Mouse (Mus musculus) liver, embryonic 14.5 days (tissue): ENCODE data around the gene Prkn. TPM values are rescaled to one million over a fixed set of nuclear protein-coding genes. Genes with fewer than 3 reads are reported as not detected.

Experiments
- ATAC-seq: fragments of 200-750 bp; cut with Nextera tagmentation; 2 replicates; pipeline ENCODE4 v1.8.0; 2017; ENCODE audit warnings: moderate number of reproducible peaks, mild to moderate bottlenecking, moderate library complexity; ENCODE audit not compliant: insufficient read depth
- DNase-seq, 3 experiments: peaks; one replicate each; pipeline ENCODE4 v3.0.0-alpha.2; 2012 to 2013; ENCODE audit warnings: low read depth in 3 of 3, low spot score in 3 of 3
- H3K27ac ChIP-seq: fragments of 300-500 bp; sonication (generic); 2 replicates; pipeline ENCODE4 v1.5.1; 2014; ENCODE audit warnings: moderate library complexity, mild to moderate bottlenecking, control low read depth, inconsistent platforms
- H3K27me3 ChIP-seq: fragments of 300-500 bp; sonication (generic); 2 replicates; pipeline ENCODE4 v1.6.1; 2014; ENCODE audit warnings: mild to moderate bottlenecking, low read length, moderate library complexity; ENCODE audit not compliant: control insufficient read depth, insufficient read depth
- H3K36me3 ChIP-seq: fragments of 300-500 bp; sonication (generic); replicated peaks from 2 replicates; pipeline ENCODE4 v1.6.1; 2014; ENCODE audit warnings: low read depth; ENCODE audit not compliant: control insufficient read depth, insufficient read depth
- H3K4me1 ChIP-seq, 2 experiments: fragments of 200-500 bp in 1 of 2; fragments of 300-500 bp in 1 of 2; sonication (generic) in 1 of 2; replicated peaks; 2 replicates each; pipeline ENCODE4 v1.6.1; 2012 to 2014; ENCODE audit warnings: antibody characterized with exemption in 1 of 2, inconsistent platforms in 1 of 2, low read length in 1 of 2; ENCODE audit not compliant: control insufficient read depth in 2 of 2, insufficient read depth in 2 of 2
- H3K4me2 ChIP-seq: fragments of 300-500 bp; sonication (generic); 2 replicates; pipeline ENCODE4 v1.6.1; 2014; ENCODE audit warnings: low read depth, mild to moderate bottlenecking, control low read depth, moderate library complexity
- H3K4me3 ChIP-seq, 2 experiments: fragments of 200-500 bp in 1 of 2; fragments of 300-500 bp in 1 of 2; sonication (generic) in 1 of 2; 2 replicates each; pipeline ENCODE4 v1.5.1; 2012 to 2014; ENCODE audit warnings: low read depth in 2 of 2, low read length in 2 of 2, mild to moderate bottlenecking in 2 of 2, control low read depth in 1 of 2, inconsistent platforms in 1 of 2, moderate library complexity in 1 of 2; ENCODE audit not compliant: insufficient read depth in 1 of 2
- H3K9ac ChIP-seq: fragments of 300-500 bp; sonication (generic); replicated peaks from 2 replicates; pipeline ENCODE4 v1.6.1; 2014; ENCODE audit warnings: mild to moderate bottlenecking, control low read depth, moderate library complexity
- H3K9me3 ChIP-seq: fragments of 300-500 bp; sonication (generic); 2 replicates; pipeline ENCODE4 v1.6.1; 2016; ENCODE audit warnings: low read length, mixed read lengths; ENCODE audit not compliant: control insufficient read depth
- CTCF ChIP-seq: IDR thresholded peaks from 2 replicates; pipeline ENCODE4 v1.5.1; 2016; ENCODE audit warnings: antibody characterized with exemption, low read depth, control low read depth
- EP300 ChIP-seq: IDR thresholded peaks from 2 replicates; pipeline ENCODE4 v1.6.1; 2016; ENCODE audit warnings: antibody characterized with exemption, low read depth
- WGBS: fragments of 180-500 bp; shearing (Covaris S2); extraction: QIAGEN DNeasy Blood & Tissue Kit; methylation state at CpG from one replicate; pipeline ENCODE4 v1.1.7; 2014; ENCODE audit not compliant: insufficient replicate concordance; 5-methylcytosine and 5-hydroxymethylcytosine counted together
- polyA plus RNA-seq, 2 experiments: library from polyadenylated mRNA; depleted of rRNA in 1 of 2; stranded (reverse) in 1 of 2; unstranded in 1 of 2; fragments of >200 nt; fragmentation: Nextera tagmentation in 1 of 2; extraction: Ambion mirVana in 1 of 2; gene quantifications; 2 replicates each; pipeline versions ENCODE4 v1.2.1 to v1.2.3; 2012 to 2014

Gene Prkn
- polyA plus RNA-seq, 2 experiments, result 0.17 to 0.61 TPM

GRCm38 (mm10) chr17:12094827-12095590 lies 1254.8 kb downstream of the Prkn start:
- Histone ChIP-seq H3K4me2 (no peak overlapping the region), H3K9ac (no peak overlapping the region), H3K9me3 (no peaks in the 10 kb centered on the region), H3K27ac (no peak overlapping the region), H3K36me3 (no peaks in the 10 kb centered on the region), H3K4me3 (no peak overlapping the region), H3K27me3 (no peaks in the 10 kb centered on the region), H3K4me1 (no peaks in the 10 kb centered on the region)
- 72% methylated on average over 9 of the region's 9 CpGs for WGBS
- no peak for ATAC-seq
- DNase-seq, result no peak
- TF ChIP-seq CTCF (no peak), EP300 (no peak)

DNA sequence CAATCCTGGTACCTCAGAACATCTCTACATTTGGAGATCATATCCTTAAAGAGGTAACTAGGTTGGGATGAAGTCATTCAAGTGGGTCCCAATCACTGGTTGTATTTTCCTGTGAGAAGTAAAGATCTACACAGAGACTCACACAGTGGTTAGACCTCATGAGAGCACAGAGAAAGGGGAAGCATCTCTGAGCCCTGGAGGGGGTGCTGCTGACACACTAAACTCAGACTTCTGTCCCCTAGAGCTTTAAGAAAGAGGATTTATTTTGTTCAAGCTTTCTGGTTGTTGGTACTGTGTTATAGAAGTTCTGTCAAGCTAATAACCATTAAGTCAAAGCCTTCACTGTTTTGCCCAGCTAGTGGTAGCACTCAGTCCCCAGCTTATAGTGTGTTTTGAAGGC lies 1259.2 kb downstream of the Prkn start:
- no peak overlapping the region for H3K4me2 ChIP-seq
- no peak for DNase-seq
- H3K36me3 ChIP-seq, result no peaks in the 10 kb centered on the region
- TF ChIP-seq CTCF, result no peak
- TF ChIP-seq EP300, result no peak
- H3K27ac ChIP-seq, result no peak overlapping the region
- no peaks in the 10 kb centered on the region for H3K9me3 ChIP-seq
- no peak for ATAC-seq
- H3K9ac ChIP-seq, result no peak overlapping the region
- no peak overlapping the region for H3K4me3 ChIP-seq
- peaks cover 6% of the 10 kb centered on the region in 2 experiments for H3K4me1 ChIP-seq
- no peaks in the 10 kb centered on the region for H3K27me3 ChIP-seq

DNA sequence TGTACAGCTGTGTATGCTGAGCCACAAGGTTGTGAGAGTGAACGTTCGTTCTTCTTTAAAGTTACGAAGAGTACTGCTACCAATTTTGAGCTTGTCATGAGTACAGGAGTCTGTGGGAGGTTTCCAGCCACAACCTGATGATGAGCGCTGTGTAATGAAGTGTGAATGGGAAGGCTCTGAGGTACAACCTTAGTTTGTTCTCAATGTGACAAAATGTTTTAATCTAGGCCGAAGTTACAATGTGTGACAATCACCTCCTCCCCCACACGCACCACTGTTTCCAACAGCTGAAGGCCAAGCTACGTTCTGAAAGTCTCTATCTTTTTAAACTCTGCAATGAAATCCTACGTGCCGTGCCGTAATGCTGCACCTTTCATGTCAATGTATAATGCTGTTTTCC lies 1262.1 kb downstream of the Prkn start:
- H3K27me3 ChIP-seq, result no peaks in the 10 kb centered on the region
- H3K9ac ChIP-seq, result no peak overlapping the region
- no peak overlapping the region for H3K27ac ChIP-seq
- H3K4me1 ChIP-seq, result peaks cover 17 to 18% of the 10 kb centered on the region in 2 experiments
- ATAC-seq, result no peak
- no peaks in the 10 kb centered on the region for H3K9me3 ChIP-seq
- TF ChIP-seq CTCF, result no peak
- TF ChIP-seq EP300, result no peak
- no peak for DNase-seq
- no peaks in the 10 kb centered on the region for H3K36me3 ChIP-seq
- WGBS, result 89% methylated on average over 10 of the region's 10 CpGs
- no peak overlapping the region for H3K4me3 ChIP-seq
- no peak overlapping the region for H3K4me2 ChIP-seq

GRCm38 (mm10) chr17:12103781-12104180 lies 1263.6 kb downstream of the Prkn start:
- H3K4me2 ChIP-seq, result peak overlapping the region; percentile 38
- no peak overlapping the region for H3K9ac ChIP-seq
- no peaks in the 10 kb centered on the region for H3K36me3 ChIP-seq
- DNase-seq (no peak), ATAC-seq (peak; percentile 47; the same call in 1 of the 2 replicates)
- 66% methylated on average over 6 of the region's 6 CpGs for WGBS
- peaks cover 17 to 18% of the 10 kb centered on the region in 2 experiments for H3K4me1 ChIP-seq
- peak overlapping the region; percentile 53 for H3K27ac ChIP-seq
- TF ChIP-seq EP300 (no peak), CTCF (peak; percentile 86)
- no peaks in the 10 kb centered on the region for H3K9me3 ChIP-seq
- no peak overlapping the region for H3K4me3 ChIP-seq
- no peaks in the 10 kb centered on the region for H3K27me3 ChIP-seq

DNA sequence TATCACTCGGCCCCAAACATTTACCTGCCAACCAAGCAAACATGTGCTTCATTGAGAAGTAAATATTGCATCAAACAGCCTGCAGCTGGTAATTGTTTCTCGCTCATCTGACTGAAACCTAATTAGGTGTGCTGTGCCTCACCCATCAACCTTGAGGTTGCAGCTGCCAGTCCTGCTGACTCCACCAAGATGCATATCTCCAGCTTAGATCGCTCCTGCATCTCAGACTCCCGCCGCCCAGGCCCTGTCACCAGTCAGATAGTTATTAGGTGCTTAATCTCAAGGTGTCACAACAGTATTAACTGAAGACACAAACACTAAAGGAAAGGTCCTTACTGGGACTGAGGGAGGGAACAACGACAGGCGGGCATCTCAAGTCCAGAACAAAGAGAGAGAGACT lies 1264.1 kb downstream of the Prkn start:
- peak overlapping the region; percentile 16; the same call in 1 of the 2 replicates for H3K9ac ChIP-seq
- H3K36me3 ChIP-seq, result no peaks in the 10 kb centered on the region
- H3K9me3 ChIP-seq, result no peaks in the 10 kb centered on the region
- peaks cover 17 to 18% of the 10 kb centered on the region in 2 experiments for H3K4me1 ChIP-seq
- 45% methylated on average over 7 of the region's 7 CpGs for WGBS
- no peak overlapping the region for H3K4me3 ChIP-seq
- ATAC-seq, result peak; percentile 82
- peak overlapping the region; percentile 38 for H3K4me2 ChIP-seq
- peak overlapping the region; percentile 53 for H3K27ac ChIP-seq
- TF ChIP-seq EP300, result no peak; the same call in none of the 2 replicates
- TF ChIP-seq CTCF, result no peak
- no peak for DNase-seq
- no peaks in the 10 kb centered on the region for H3K27me3 ChIP-seq
